Mouse (Mus musculus) lung, embryonic 15.5 days (tissue): ENCODE measurements around the gene Zranb3. TPM values are rescaled to one million over a fixed set of nuclear protein-coding genes. Genes with fewer than 3 reads are reported as not detected.

Experiments used
- ATAC-seq: fragments of 200-750 bp; cut with Nextera tagmentation; 2 replicates; pipeline ENCODE4 v1.8.0; 2017; ENCODE audit warnings: moderate number of reproducible peaks, borderline replicate concordance; ENCODE audit not compliant: low FRiP score, low TSS enrichment; ENCODE audit errors: extremely low read depth
- H3K27ac ChIP-seq: fragments of 300-500 bp; sonication (generic); 2 replicates; pipeline ENCODE4 v1.5.1; 2015; ENCODE audit warnings: moderate library complexity, mild to moderate bottlenecking, inconsistent platforms
- H3K27me3 ChIP-seq: fragments of 300-500 bp; sonication (generic); 2 replicates; pipeline ENCODE4 v1.6.1; 2015; ENCODE audit warnings: inconsistent platforms
- H3K36me3 ChIP-seq: fragments of 300-500 bp; sonication (generic); 2 replicates; pipeline ENCODE4 v1.6.1; 2015; ENCODE audit warnings: inconsistent platforms
- H3K4me1 ChIP-seq: fragments of 300-500 bp; sonication (generic); 2 replicates; pipeline ENCODE4 v1.6.1; 2015; ENCODE audit warnings: inconsistent platforms
- H3K4me2 ChIP-seq: fragments of 300-500 bp; sonication (generic); 2 replicates; pipeline ENCODE4 v1.6.1; 2015; ENCODE audit warnings: inconsistent platforms, mild to moderate bottlenecking, moderate library complexity
- H3K4me3 ChIP-seq: fragments of 300-500 bp; sonication (generic); 2 replicates; pipeline ENCODE4 v1.5.1; 2015; ENCODE audit warnings: mild to moderate bottlenecking, inconsistent platforms
- H3K9ac ChIP-seq: fragments of 300-500 bp; sonication (generic); 2 replicates; pipeline ENCODE4 v1.6.1; 2015; ENCODE audit warnings: inconsistent platforms
- H3K9me3 ChIP-seq: fragments of 300-500 bp; sonication (generic); 2 replicates; pipeline ENCODE4 v1.6.1; 2016; ENCODE audit warnings: inconsistent platforms
- WGBS: fragments of 180-500 bp; shearing (Covaris S2); methylation state at CpG from one replicate; pipeline ENCODE4 v1.1.7; 2015; 5-methylcytosine and 5-hydroxymethylcytosine counted together
- polyA plus RNA-seq: library from polyadenylated mRNA; unstranded; fragments of >200 nt; fragmentation: Nextera tagmentation; extraction: Ambion mirVana; gene quantifications from 2 replicates; pipeline ENCODE4 v1.2.1, GENCODE M21; 2015

Zranb3 gene
- polyA plus RNA-seq, 1 experiment from 2014 or later, result 10.1 TPM

- no peak overlapping the region for H3K27ac ChIP-seq
- H3K36me3 ChIP-seq, result no peaks in the 10 kb centered on the region
- H3K4me3 ChIP-seq, result no peak overlapping the region
- no peak overlapping the region for H3K4me2 ChIP-seq
- no peaks in the 10 kb centered on the region for H3K4me1 ChIP-seq
- H3K27me3 ChIP-seq, result no peaks in the 10 kb centered on the region
- ATAC-seq, result no peak
- no peaks in the 10 kb centered on the region for H3K9me3 ChIP-seq
- no peak overlapping the region for H3K9ac ChIP-seq
- WGBS, result 77% methylated on average over 5 of the region's 5 CpGs
These were observed 21.7 kb downstream of the Zranb3 start for GRCm38 (mm10) chr1:128080936-128081696.

- no peaks in the 10 kb centered on the region for H3K4me1 ChIP-seq
- H3K27ac ChIP-seq, result no peak overlapping the region
- H3K4me2 ChIP-seq, result no peak overlapping the region
- no peaks in the 10 kb centered on the region for H3K9me3 ChIP-seq
- ATAC-seq, result no peak
- H3K4me3 ChIP-seq, result no peak overlapping the region
- WGBS, result 96% methylated on average over 1 of the region's 1 CpGs
- H3K36me3 ChIP-seq, result no peaks in the 10 kb centered on the region
- H3K9ac ChIP-seq, result no peak overlapping the region
- no peaks in the 10 kb centered on the region for H3K27me3 ChIP-seq
These were observed 24.2 kb downstream of the Zranb3 start for GRCm38 (mm10) chr1:128078646-128079045.

- H3K27me3 ChIP-seq, result no peaks in the 10 kb centered on the region
- H3K4me2 ChIP-seq, result no peak overlapping the region
- no peak for ATAC-seq
- H3K36me3 ChIP-seq, result no peaks in the 10 kb centered on the region
- 85% methylated on average over 2 of the region's 2 CpGs for WGBS
- no peak overlapping the region for H3K27ac ChIP-seq
- H3K4me1 ChIP-seq, result no peaks in the 10 kb centered on the region
- no peaks in the 10 kb centered on the region for H3K9me3 ChIP-seq
- no peak overlapping the region for H3K4me3 ChIP-seq
- no peak overlapping the region for H3K9ac ChIP-seq
These were observed 25.1 kb downstream of the Zranb3 start for GRCm38 (mm10) chr1:128077788-128078187.

GRCm38 (mm10) chr1:128076791-128077479 is 25.9 kb downstream of the Zranb3 start:
- Histone ChIP-seq H3K36me3 (no peaks in the 10 kb centered on the region), H3K4me2 (no peak overlapping the region), H3K9ac (no peak overlapping the region), H3K27me3 (no peaks in the 10 kb centered on the region), H3K9me3 (no peaks in the 10 kb centered on the region), H3K4me3 (no peak overlapping the region), H3K27ac (no peak overlapping the region), H3K4me1 (no peaks in the 10 kb centered on the region)
- WGBS, result 87% methylated on average over 8 of the region's 8 CpGs
- no peak for ATAC-seq

- H3K9ac ChIP-seq, result no peak overlapping the region
- no peak for ATAC-seq
- H3K4me3 ChIP-seq, result no peak overlapping the region
- H3K27me3 ChIP-seq, result no peaks in the 10 kb centered on the region
- no peaks in the 10 kb centered on the region for H3K36me3 ChIP-seq
- H3K27ac ChIP-seq, result no peak overlapping the region
- no peaks in the 10 kb centered on the region for H3K9me3 ChIP-seq
- 91% methylated on average over 6 of the region's 6 CpGs for WGBS
- H3K4me1 ChIP-seq, result no peaks in the 10 kb centered on the region; the same call in 1 of the 2 replicates
- H3K4me2 ChIP-seq, result no peak overlapping the region
These were observed 29.8 kb downstream of the Zranb3 start for GRCm38 (mm10) chr1:128073051-128073450.

- Histone ChIP-seq H3K9me3 (no peaks in the 10 kb centered on the region), H3K9ac (no peak overlapping the region), H3K4me1 (no peaks in the 10 kb centered on the region; the same call in 1 of the 2 replicates), H3K27ac (no peak overlapping the region), H3K27me3 (no peaks in the 10 kb centered on the region), H3K4me3 (no peak overlapping the region), H3K4me2 (no peak overlapping the region), H3K36me3 (no peaks in the 10 kb centered on the region)
- ATAC-seq, result no peak
- WGBS, result 95% methylated on average over 3 of the region's 3 CpGs
These were observed 32.8 kb downstream of the Zranb3 start for GRCm38 (mm10) chr1:128070003-128070402.

GRCm38 (mm10) chr1:128068945-128069397 is 33.9 kb downstream of the Zranb3 start:
- 47% methylated on average over 2 of the region's 2 CpGs for WGBS
- Histone ChIP-seq H3K4me3 (no peak overlapping the region), H3K4me1 (no peaks in the 10 kb centered on the region; the same call in 1 of the 2 replicates), H3K27ac (peak overlapping the region; percentile 16; the same call in 1 of the 2 replicates), H3K27me3 (no peaks in the 10 kb centered on the region), H3K9ac (no peak overlapping the region), H3K36me3 (no peaks in the 10 kb centered on the region), H3K9me3 (no peaks in the 10 kb centered on the region), H3K4me2 (no peak overlapping the region)
- ATAC-seq, result no peak

GRCm38 (mm10) chr1:128064716-128065115 is 38.1 kb downstream of the Zranb3 start:
- ATAC-seq, result no peak
- H3K27me3 ChIP-seq, result no peaks in the 10 kb centered on the region
- H3K9ac ChIP-seq, result no peak overlapping the region
- no peak overlapping the region for H3K4me2 ChIP-seq
- H3K27ac ChIP-seq, result no peak overlapping the region
- H3K4me1 ChIP-seq, result no peaks in the 10 kb centered on the region; the same call in 1 of the 2 replicates
- 76% methylated on average over 6 of the region's 6 CpGs for WGBS
- no peaks in the 10 kb centered on the region for H3K36me3 ChIP-seq
- H3K9me3 ChIP-seq, result no peaks in the 10 kb centered on the region
- H3K4me3 ChIP-seq, result no peak overlapping the region

GRCm38 (mm10) chr1:128062167-128062566 is 40.7 kb downstream of the Zranb3 start:
- no peak for ATAC-seq
- Histone ChIP-seq H3K9ac (no peak overlapping the region), H3K27ac (no peak overlapping the region), H3K4me2 (no peak overlapping the region), H3K27me3 (no peaks in the 10 kb centered on the region), H3K9me3 (no peaks in the 10 kb centered on the region), H3K4me3 (no peak overlapping the region), H3K4me1 (no peaks in the 10 kb centered on the region), H3K36me3 (no peaks in the 10 kb centered on the region)
- WGBS, result 85% methylated on average over 1 of the region's 1 CpGs

- no peaks in the 10 kb centered on the region for H3K9me3 ChIP-seq
- no peaks in the 10 kb centered on the region for H3K4me1 ChIP-seq
- H3K9ac ChIP-seq, result no peak overlapping the region
- no peak overlapping the region for H3K4me2 ChIP-seq
- no peaks in the 10 kb centered on the region for H3K27me3 ChIP-seq
- H3K36me3 ChIP-seq, result no peaks in the 10 kb centered on the region
- WGBS, result 68% methylated on average over 1 of the region's 1 CpGs
- no peak overlapping the region for H3K4me3 ChIP-seq
- H3K27ac ChIP-seq, result no peak overlapping the region
- no peak for ATAC-seq
These were observed 41.4 kb downstream of the Zranb3 start for GRCm38 (mm10) chr1:128061401-128061800.

- ATAC-seq, result no peak
- Histone ChIP-seq H3K9me3 (no peaks in the 10 kb centered on the region), H3K4me1 (no peaks in the 10 kb centered on the region), H3K9ac (no peak overlapping the region), H3K36me3 (no peaks in the 10 kb centered on the region), H3K4me3 (no peak overlapping the region), H3K4me2 (no peak overlapping the region), H3K27ac (no peak overlapping the region), H3K27me3 (no peaks in the 10 kb centered on the region)
- WGBS, result 71% methylated on average over 8 of the region's 8 CpGs
These were observed 42.0 kb downstream of the Zranb3 start for GRCm38 (mm10) chr1:128060655-128061344.

GRCm38 (mm10) chr1:128058625-128059024 is 44.2 kb downstream of the Zranb3 start:
- no peak overlapping the region for H3K27ac ChIP-seq
- H3K4me1 ChIP-seq, result no peaks in the 10 kb centered on the region
- H3K9ac ChIP-seq, result no peak overlapping the region
- H3K36me3 ChIP-seq, result no peaks in the 10 kb centered on the region
- no peaks in the 10 kb centered on the region for H3K9me3 ChIP-seq
- H3K27me3 ChIP-seq, result no peaks in the 10 kb centered on the region
- WGBS, result 93% methylated on average over 5 of the region's 5 CpGs
- no peak for ATAC-seq
- H3K4me3 ChIP-seq, result no peak overlapping the region
- H3K4me2 ChIP-seq, result no peak overlapping the region
